Mouse (Mus musculus): ENCODE results near the gene Tert. TPM values are rescaled to one million over a fixed set of nuclear protein-coding genes. Genes with fewer than 3 reads are reported as not detected.
A peak's percentile ranks its signal among the peaks of the same experiment; 100 is the strongest.

Gene Tert
- polyA plus RNA-seq, 1 experiment from 2014 or later: 6.0 TPM

GRCm38 (mm10) chr13:73675161-73675560 is 48.5 kb downstream of the Tert start:
- DNase-seq (ENCODE audit: low spot score): no peak

GRCm38 (mm10) chr13:73677853-73678252 is 51.1 kb downstream of the Tert start, which contains the start of gene Slc6a18:
Gene Slc6a18 (minus strand): TSS chr13:73678023.
- no peak for DNase-seq (ENCODE audit: low spot score)

GRCm38 (mm10) chr13:73679311-73679710 is 52.6 kb downstream of the Tert start:
- no peak for DNase-seq (ENCODE audit: low spot score)

- DNase-seq (ENCODE audit: low spot score): no peak
Measured at GRCm38 (mm10) chr13:73680394-73680793, 53.7 kb downstream of the Tert start.

- peak; percentile 59 for DNase-seq (ENCODE audit: low spot score)
Measured at GRCm38 (mm10) chr13:73682226-73682625, 55.5 kb downstream of the Tert start.

- no peak for DNase-seq (ENCODE audit: low spot score)
Measured at GRCm38 (mm10) chr13:73683682-73684081, 57.0 kb downstream of the Tert start.

- no peak for DNase-seq (ENCODE audit: low spot score)
Measured at GRCm38 (mm10) chr13:73684412-73684811, 57.7 kb downstream of the Tert start.

GRCm38 (mm10) chr13:73685502-73685901 is 58.8 kb downstream of the Tert start:
- DNase-seq (ENCODE audit: low spot score): no peak

GRCm38 (mm10) chr13:73687601-73688000 is 60.9 kb downstream of the Tert start:
- no peak for DNase-seq (ENCODE audit: low spot score)

- DNase-seq (ENCODE audit: low spot score): peak; percentile 83
Measured at GRCm38 (mm10) chr13:73688934-73689333, 62.2 kb downstream of the Tert start.

GRCm38 (mm10) chr13:73692249-73692868 is 65.6 kb downstream of the Tert start:
- DNase-seq (ENCODE audit: low spot score): peak; percentile 85

- no peak for DNase-seq (ENCODE audit: low spot score)
Measured at GRCm38 (mm10) chr13:73693333-73693732, 66.6 kb downstream of the Tert start.

- no peak for DNase-seq (ENCODE audit: low spot score)
Measured at GRCm38 (mm10) chr13:73694972-73695371, 68.3 kb downstream of the Tert start.

- no peak for DNase-seq (ENCODE audit: low spot score)
Measured at GRCm38 (mm10) chr13:73696529-73696928, 69.8 kb downstream of the Tert start.

Other genes starting within 250 kb of the Tert start
- gene Lpcat1, start 159.7 kb upstream of the Tert start, polyA plus RNA-seq (2015; fragmentation: Nextera tagmentation; extraction: Ambion mirVana): 15.7 and 18.0 TPM in 2 replicates
- 0.05 and 0.10 TPM in 2 replicates for gene Slc6a3, start 90.2 kb upstream of the Tert start, polyA plus RNA-seq (2015; fragmentation: Nextera tagmentation; extraction: Ambion mirVana)
- gene Clptm1l, start 22.9 kb upstream of the Tert start, polyA plus RNA-seq (2015; fragmentation: Nextera tagmentation; extraction: Ambion mirVana): 122 and 128 TPM in 2 replicates
- 0.09 and 0.16 TPM in 2 replicates for gene Slc6a18, start 51.1 kb downstream of the Tert start, polyA plus RNA-seq (2015; fragmentation: Nextera tagmentation; extraction: Ambion mirVana)
- gene Slc6a19, start 78.0 kb downstream of the Tert start, polyA plus RNA-seq (2015; fragmentation: Nextera tagmentation; extraction: Ambion mirVana): 17.6 and 21.2 TPM in 2 replicates
- 27.7 and 33.8 TPM in 2 replicates for gene Slc12a7, start 106.2 kb downstream of the Tert start, polyA plus RNA-seq (2015; fragmentation: Nextera tagmentation; extraction: Ambion mirVana)
- 0.78 and 0.96 TPM in 2 replicates for gene Nkd2, start 220.7 kb downstream of the Tert start, polyA plus RNA-seq (2015; fragmentation: Nextera tagmentation; extraction: Ambion mirVana)

All from thymus, postnatal 0 days (tissue).